Mouse (Mus musculus) small intestine, adult 2 months (tissue): ENCODE measurements around the gene Btaf1. TPM values are rescaled to one million over a fixed set of nuclear protein-coding genes. Genes with fewer than 3 reads are reported as not detected.

ENCODE experiments used
- H3K27ac ChIP-seq: fragments of 200-500 bp; 2 replicates; pipeline ENCODE4 v1.5.1; 2012; ENCODE audit warnings: low read depth, low read length, control low read depth, inconsistent platforms; ENCODE audit not compliant: insufficient read depth
- H3K27me3 ChIP-seq: fragments of 200-500 bp; 2 replicates; pipeline ENCODE4 v1.6.1; 2012; ENCODE audit warnings: mild to moderate bottlenecking, moderate library complexity, low read length, inconsistent platforms; ENCODE audit not compliant: control insufficient read depth, insufficient read depth
- H3K36me3 ChIP-seq: fragments of 200-500 bp; 2 replicates; pipeline ENCODE4 v1.6.1; 2012; ENCODE audit warnings: mild to moderate bottlenecking, low read length, control low read depth, inconsistent platforms; ENCODE audit not compliant: control insufficient read depth, insufficient read depth
- H3K4me1 ChIP-seq: fragments of 200-500 bp; 2 replicates; pipeline ENCODE4 v1.6.1; 2012; ENCODE audit warnings: low read length, inconsistent platforms, mixed read lengths; ENCODE audit not compliant: control insufficient read depth, insufficient read depth, insufficient read length
- H3K4me3 ChIP-seq: fragments of 200-500 bp; 2 replicates; pipeline ENCODE4 v1.5.1; 2012; ENCODE audit warnings: low read depth, mild to moderate bottlenecking, control low read depth, inconsistent platforms, low read length, moderate library complexity
- CTCF ChIP-seq: fragments of 200-500 bp; IDR thresholded peaks from 2 replicates; pipeline ENCODE4 v1.5.1; 2012; ENCODE audit warnings: low read depth, mild to moderate bottlenecking, control low read depth, inconsistent platforms, low read length, moderate library complexity, mixed read lengths; ENCODE audit not compliant: insufficient replicate concordance, insufficient read length; ENCODE audit errors: extremely low read depth
- POLR2A ChIP-seq: fragments of 200-500 bp; IDR thresholded peaks from 2 replicates; pipeline ENCODE4 v1.6.1; 2012; ENCODE audit warnings: low read depth, mild to moderate bottlenecking, control low read depth, inconsistent platforms, low read length, moderate library complexity
- WGBS: fragments of 180-500 bp; shearing (Covaris S2); methylation state at CpG from one replicate; pipeline ENCODE4 v1.1.7; 2018; 5-methylcytosine and 5-hydroxymethylcytosine counted together
- polyA plus RNA-seq: library from polyadenylated mRNA; depleted of rRNA; stranded (reverse); fragments of >200 nt; gene quantifications from 2 replicates; pipeline ENCODE4 v1.2.3, GENCODE M21; 2012; rRNA removed

The Btaf1 gene
- 1.0 and 2.1 TPM in 2 replicates for polyA plus RNA-seq

GRCm38 (mm10) chr19:36925671-36926552 lies at the start of gene Btaf1:
TSS of gene Btaf1 (plus strand) at chr19:36926079.
- Histone ChIP-seq H3K36me3 (no peaks in the 10 kb centered on the region), H3K27ac (peak within 1 kb of the TSS; percentile 85), H3K4me3 (peak within 1 kb of the TSS; percentile 81), H3K4me1 (0 out of 2 replicates have a peak, but pooled peaks cover 1% of the 10 kb centered on the region), H3K27me3 (no peaks in the 10 kb centered on the region)
- peak; percentile 69 for TF ChIP-seq POLR2A
- TF ChIP-seq CTCF: no peak
- under 1% methylated on average over 98 of the region's 98 CpGs for WGBS

DNA sequence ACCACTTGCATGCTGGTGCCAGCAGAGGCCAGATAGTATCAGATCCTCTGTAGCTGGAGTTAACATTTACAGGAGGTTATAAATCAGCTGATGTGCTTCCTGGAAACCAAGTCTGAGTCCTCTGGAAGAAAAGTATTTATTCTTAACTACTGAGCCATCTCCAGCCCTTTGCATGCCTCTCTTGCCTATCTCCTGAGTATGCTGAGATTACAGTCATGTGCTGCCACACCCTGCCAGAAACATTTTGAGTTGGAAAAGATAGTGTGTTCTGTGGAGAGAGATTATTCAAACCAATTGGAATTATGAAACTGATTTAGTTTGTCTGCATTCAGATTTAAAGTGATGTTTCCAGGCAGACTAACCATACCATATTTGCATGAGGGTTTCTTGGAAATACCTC lies 48.5 kb upstream of the Btaf1 start:
- Histone ChIP-seq H3K27ac (no peak overlapping the region), H3K4me3 (no peak overlapping the region), H3K36me3 (peaks cover 76% of the 10 kb centered on the region), H3K27me3 (no peaks in the 10 kb centered on the region), H3K4me1 (no peaks in the 10 kb centered on the region)
- TF ChIP-seq CTCF (no peak), POLR2A (no peak)

DNA sequence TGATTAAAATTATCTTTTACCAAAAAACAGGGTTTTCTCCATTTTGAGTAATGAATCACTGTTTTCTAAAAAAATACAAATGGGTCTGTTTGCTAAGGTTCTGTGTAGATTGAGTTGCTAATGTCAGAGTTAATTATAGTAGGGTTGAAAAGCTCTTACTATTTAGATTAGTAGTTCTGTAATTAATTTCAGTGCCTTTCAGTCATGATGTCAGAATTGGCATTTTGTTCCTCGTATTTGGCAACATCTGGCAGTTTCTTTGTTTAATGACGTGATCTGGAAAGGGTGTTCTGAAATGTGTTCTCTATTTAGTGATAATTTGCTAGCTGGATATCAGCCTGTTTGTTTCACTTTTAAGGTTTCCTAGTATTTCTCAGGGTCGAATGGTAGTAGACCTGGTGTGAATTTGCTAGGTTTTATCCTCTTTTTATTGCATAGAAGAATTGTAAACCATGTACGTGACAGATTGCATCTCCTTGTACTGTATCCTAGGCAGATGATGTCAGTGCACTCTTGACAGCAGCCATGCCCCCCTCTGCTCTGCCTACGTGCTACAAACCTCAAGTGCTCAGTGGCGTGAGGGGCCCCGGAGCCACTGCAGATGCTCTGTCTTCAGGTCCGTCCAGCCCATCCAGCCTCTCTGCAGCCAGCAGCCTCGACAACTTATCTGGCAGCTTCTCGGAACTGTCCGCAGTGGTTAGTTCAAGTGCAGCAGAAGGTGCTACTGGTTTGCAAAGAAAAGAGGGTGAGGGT lies 47.0 kb upstream of the Btaf1 start:
- Histone ChIP-seq H3K4me3 (no peak overlapping the region), H3K36me3 (peaks cover 78% of the 10 kb centered on the region), H3K4me1 (no peaks in the 10 kb centered on the region), H3K27me3 (no peaks in the 10 kb centered on the region), H3K27ac (no peak overlapping the region)
- no peak for TF ChIP-seq POLR2A
- TF ChIP-seq CTCF: no peak
- WGBS: 83% methylated on average over 11 of the region's 11 CpGs

GRCm38 (mm10) chr19:36883119-36883518 lies 42.8 kb upstream of the Btaf1 start:
- TF ChIP-seq POLR2A (no peak), CTCF (no peak)
- Histone ChIP-seq H3K36me3 (peaks cover 75% of the 10 kb centered on the region), H3K4me3 (no peak overlapping the region), H3K27me3 (no peaks in the 10 kb centered on the region), H3K4me1 (no peaks in the 10 kb centered on the region), H3K27ac (no peak overlapping the region)
- 87% methylated on average over 6 of the region's 6 CpGs for WGBS

DNA sequence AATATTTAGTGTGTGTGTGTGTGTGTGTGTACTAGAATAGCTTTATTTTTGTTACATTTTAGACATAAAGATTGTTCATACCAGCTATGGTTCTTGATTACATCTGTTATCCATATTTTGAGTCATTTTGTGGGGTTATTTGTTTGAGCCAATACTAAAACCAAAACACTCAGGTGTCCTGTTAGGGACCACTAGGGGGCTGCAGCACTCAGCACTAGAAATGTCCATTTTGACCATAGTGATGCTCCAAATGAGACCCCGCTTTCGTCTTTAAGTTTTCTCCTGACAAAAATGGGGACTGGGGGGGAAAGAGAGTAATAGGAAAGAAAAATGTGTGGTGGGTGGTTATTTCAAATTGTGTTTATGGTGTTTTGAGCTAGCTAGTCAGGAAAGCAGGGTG lies 39.6 kb upstream of the Btaf1 start:
- no peak overlapping the region for H3K27ac ChIP-seq
- no peak for TF ChIP-seq POLR2A
- peaks cover 72% of the 10 kb centered on the region for H3K36me3 ChIP-seq
- H3K27me3 ChIP-seq: no peaks in the 10 kb centered on the region
- no peaks in the 10 kb centered on the region for H3K4me1 ChIP-seq
- no peak overlapping the region for H3K4me3 ChIP-seq
- 90% methylated on average over 2 of the region's 2 CpGs for WGBS

DNA sequence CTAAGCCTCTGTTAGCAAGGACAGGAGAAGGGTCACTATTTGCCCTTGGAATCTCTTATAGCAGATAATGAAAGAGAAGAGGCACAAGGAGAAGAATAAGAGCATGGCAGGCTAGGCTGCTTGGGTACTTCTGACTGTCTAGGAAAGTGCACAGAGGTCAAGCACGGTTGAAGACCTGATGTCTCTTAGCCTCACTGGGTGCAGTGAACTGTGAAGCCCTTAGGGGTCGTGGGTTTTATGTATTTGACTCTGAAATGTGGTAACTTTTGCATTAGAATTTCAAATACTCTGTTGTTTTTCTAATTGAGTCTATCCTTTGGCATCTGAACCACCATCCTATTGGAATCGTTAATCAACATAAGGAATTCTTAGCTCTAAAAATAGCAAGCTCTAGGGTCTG lies 38.2 kb upstream of the Btaf1 start:
- H3K27me3 ChIP-seq: no peaks in the 10 kb centered on the region
- H3K27ac ChIP-seq: no peak overlapping the region
- no peaks in the 10 kb centered on the region for H3K4me1 ChIP-seq
- TF ChIP-seq POLR2A (no peak), CTCF (no peak)
- H3K4me3 ChIP-seq: no peak overlapping the region
- WGBS: 85% methylated on average over 3 of the region's 3 CpGs
- peaks cover 70% of the 10 kb centered on the region for H3K36me3 ChIP-seq

DNA sequence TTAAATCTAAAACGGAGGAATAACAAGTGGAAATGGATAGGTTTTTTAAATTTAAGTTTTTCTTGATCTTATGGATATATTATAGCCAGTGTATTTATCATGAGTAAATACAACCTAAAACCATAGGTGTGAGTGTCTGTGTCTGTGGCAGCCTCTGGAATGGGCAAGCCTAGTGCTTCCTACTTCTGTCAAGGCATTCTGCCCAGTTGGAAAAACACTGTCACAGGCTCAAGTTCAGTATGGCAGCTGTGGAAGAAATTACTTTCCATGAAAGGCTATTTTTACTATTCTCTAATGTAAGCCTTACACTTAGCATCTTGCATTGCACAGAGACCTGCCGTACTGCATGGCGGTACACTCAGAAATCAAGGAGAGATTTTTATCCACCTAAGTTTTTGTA lies 34.1 kb upstream of the Btaf1 start:
- TF ChIP-seq CTCF (no peak), POLR2A (no peak)
- WGBS: 92% methylated on average over 3 of the region's 3 CpGs
- H3K27ac ChIP-seq: no peak overlapping the region
- no peak overlapping the region for H3K4me3 ChIP-seq
- H3K4me1 ChIP-seq: no peaks in the 10 kb centered on the region
- no peaks in the 10 kb centered on the region for H3K27me3 ChIP-seq
- H3K36me3 ChIP-seq: peaks cover 48% of the 10 kb centered on the region
